ENCODE assay signal across 12 mouse cellular contexts in genomic region chrX:152148706-152149105, GRCm38 (mm10). TPM values are rescaled to one million over a fixed set of nuclear protein-coding genes. Genes with fewer than 3 reads are reported as not detected.
A peak's percentile ranks its signal among the peaks of the same experiment; 100 is the strongest.
DNase-seq lines count a peak whose midpoint lies in the region; ATAC-seq lines count a peak whose summit lies in the region.
"Had no signal": no experiment of that assay in that cellular context is flagged by ENCODE, and none has a peak within 500 bp of the region (broad histone marks: within the 10 kb centered on the region; RNA-seq: fewer than 3 reads in every experiment).

No protein-coding gene starts in this region.

- H3K4me1 ChIP-seq in hindbrain, embryonic 16.5 days (ENCODE audit: control insufficient read depth, insufficient read depth, low read depth, low read length), result peaks cover 14% of the 10 kb centered on the region; the same call in 1 of the 2 replicates
- H3K4me1 ChIP-seq in hindbrain, embryonic 10.5 days (replicated peaks), result peaks cover 9% of the 10 kb centered on the region; the same call in 1 of the 2 replicates
- H3K4me1 ChIP-seq in limb, embryonic 10.5 days, result no peaks in the 10 kb centered on the region

- H3K4me2 ChIP-seq in hindbrain, embryonic 16.5 days (ENCODE audit: low read length), result peak overlapping the region; percentile 12; the same call in 1 of the 2 replicates
- H3K4me2 ChIP-seq: midbrain, embryonic 13.5 days had no signal

- H3K27me3 ChIP-seq in hindbrain, embryonic 16.5 days (replicated peaks; ENCODE audit: control insufficient read depth, insufficient read depth, low read length), result peaks cover 26% of the 10 kb centered on the region
- peaks cover 94% of the 10 kb centered on the region for H3K27me3 ChIP-seq in hindbrain, embryonic 10.5 days (ENCODE audit: insufficient read depth, poor library complexity, severe bottlenecking)
- H3K27me3 ChIP-seq in limb, embryonic 10.5 days (ENCODE audit: low read depth, poor library complexity, severe bottlenecking), result peaks cover 99% of the 10 kb centered on the region

- no peak overlapping the region for H3K9ac ChIP-seq in hindbrain, embryonic 16.5 days (ENCODE audit: low read depth, low read length)
- H3K9ac ChIP-seq: midbrain, embryonic 13.5 days had no signal

- H3K36me3 ChIP-seq in hindbrain, embryonic 16.5 days (ENCODE audit: control insufficient read depth, insufficient read depth, low read length), result no peaks in the 10 kb centered on the region
- H3K36me3 ChIP-seq in hindbrain, embryonic 10.5 days, result no peaks in the 10 kb centered on the region
- no peaks in the 10 kb centered on the region for H3K36me3 ChIP-seq in limb, embryonic 10.5 days
- H3K36me3 ChIP-seq: embryonic facial prominence, embryonic 10.5 days; midbrain, embryonic 13.5 days had no signal

- H3K27ac ChIP-seq in hindbrain, embryonic 16.5 days (ENCODE audit: low read depth, low read length), result no peak overlapping the region
- no peak overlapping the region for H3K27ac ChIP-seq in hindbrain, embryonic 10.5 days
- H3K27ac ChIP-seq in limb, embryonic 10.5 days, result no peak overlapping the region
- H3K27ac ChIP-seq: embryonic facial prominence, embryonic 10.5 days; midbrain, embryonic 13.5 days had no signal

- no peak overlapping the region for H3K4me3 ChIP-seq in hindbrain, embryonic 16.5 days (ENCODE audit: low read length)
- no peak overlapping the region for H3K4me3 ChIP-seq in hindbrain, embryonic 10.5 days
- H3K4me3 ChIP-seq in limb, embryonic 10.5 days, result no peak overlapping the region
- H3K4me3 ChIP-seq: embryonic facial prominence, embryonic 10.5 days; midbrain, embryonic 13.5 days had no signal

- H3K9me3 ChIP-seq in hindbrain, embryonic 16.5 days (ENCODE audit: control insufficient read depth, low read length), result no peaks in the 10 kb centered on the region
- H3K9me3 ChIP-seq in hindbrain, embryonic 10.5 days, result no peaks in the 10 kb centered on the region
- H3K9me3 ChIP-seq in limb, embryonic 10.5 days (replicated peaks), result no peaks in the 10 kb centered on the region
- H3K9me3 ChIP-seq: embryonic facial prominence, embryonic 10.5 days; midbrain, embryonic 13.5 days had no signal

- no peak for ATAC-seq in hindbrain, embryonic 16.5 days
- ATAC-seq: activated CD4-positive, CD25-positive, alpha-beta regulatory T cell, adult 4 months; midbrain, embryonic 13.5 days had no signal

- peak; percentile 9 for DNase-seq in gastrocnemius, adult 18-20 months (ENCODE audit: low spot score)
- DNase-seq in gastrocnemius, postnatal 4 days (ENCODE audit: low spot score in 2 of 2), result no peak
- no peak for DNase-seq in hindbrain, embryonic 10.5 days (ENCODE audit: low spot score)
- peak; percentile 46 for DNase-seq in adipocyte (ENCODE audit: low spot score)
- DNase-seq in cerebellum, postnatal 10 days, result peak; percentile 50 to 65
- no peak for DNase-seq in limb, embryonic 10.5 days (ENCODE audit: low spot score)
- DNase-seq in kidney, postnatal 25 days, result no peak
- DNase-seq: kidney, postnatal 10 days had no signal

- 77% methylated on average over 5 of the region's 5 CpGs for WGBS in hindbrain, embryonic 16.5 days
- WGBS in hindbrain, embryonic 10.5 days, result 84% methylated on average over 5 of the region's 5 CpGs
- 78% methylated on average over 5 of the region's 5 CpGs for WGBS in limb, embryonic 10.5 days

RNA-seq across cellular contexts. Expression of gene Iqsec2, which starts 4.6 kb away (rescaled TPM):
- 10 to 100 TPM; 19.3 to 25.3 TPM for total RNA-seq in gastrocnemius, adult 18-20 months (2021)
- total RNA-seq in gastrocnemius, postnatal 4 days (2021), result 10 to 100 TPM; 18.0 to 18.9 TPM
- 6.8 and 8.6 TPM in 2 replicates for polyA plus RNA-seq in hindbrain, embryonic 16.5 days (2015; fragmentation: Nextera tagmentation; extraction: Ambion mirVana)
- 0.88 and 1.9 TPM in 2 replicates for polyA plus RNA-seq in hindbrain, embryonic 10.5 days (2016; fragmentation: Nextera tagmentation; extraction: Ambion mirVana)
- 0.49 and 1.2 TPM in 2 replicates for polyA plus RNA-seq in limb, embryonic 10.5 days (2016; fragmentation: Nextera tagmentation; extraction: Ambion mirVana)
- polyA plus RNA-seq: activated CD4-positive, CD25-positive, alpha-beta regulatory T cell, adult 4 months had no signal

Comparison
In these comparisons a context has a peak if more than half of its experiments do, and no peak if none do; other contexts are left out.
1. DNase-seq: peak in gastrocnemius, adult 18-20 months (single experiment), adipocyte (single experiment) and cerebellum, postnatal 10 days (2 of 2); none in gastrocnemius, postnatal 4 days (0 of 2), hindbrain, embryonic 10.5 days (single experiment), limb, embryonic 10.5 days (single experiment) and kidney, postnatal 25 days (0 of 2).